Mouse (Mus musculus): ENCODE measurements at regions not wholly inside any gene's neighbourhood (a gene's known extent, or its start where the extent isn't known, plus 50 kb on each side); places are given as distances from the start of the nearest gene placed in this dataset.

GRCm38 (mm10) chr15:12066857-12067211 is 50.8 kb upstream of the Zfr start:
- H3ac ChIP-seq (ENCODE audit: control insufficient read depth, insufficient read length, low read depth) = no peak overlapping the region
- H3K79me3 ChIP-seq (ENCODE audit: low read depth) = no peaks in the 10 kb centered on the region
- H3K4me3 ChIP-seq (ENCODE audit: insufficient read depth, poor library complexity, severe bottlenecking) = no peak overlapping the region
- H3K79me2 ChIP-seq (ENCODE audit: control insufficient read depth, insufficient read depth) = no peaks in the 10 kb centered on the region
- no peaks in the 10 kb centered on the region for H3K36me3 ChIP-seq (ENCODE audit: control insufficient read depth, insufficient read depth)
- TF ChIP-seq MAX (IDR thresholded peaks at IDR 0.05) = no peak
- no peak for TF ChIP-seq MYOD1 (IDR thresholded peaks at IDR 0.05; ENCODE audit: control insufficient read depth, insufficient read length, low read depth)
- no peak for TF ChIP-seq USF1 (IDR thresholded peaks at IDR 0.05; ENCODE audit: low read depth)
- TF ChIP-seq CEBPB (IDR thresholded peaks at IDR 0.05; ENCODE audit: low read depth) = no peak
- TF ChIP-seq MYOG (IDR thresholded peaks at IDR 0.05; ENCODE audit: control insufficient read depth, extremely low read depth, insufficient read length) = no peak
- TF ChIP-seq CTCF (IDR thresholded peaks at IDR 0.05; ENCODE audit: control insufficient read depth, insufficient read depth, insufficient read length) = no peak
- TF ChIP-seq FOSL1 (IDR thresholded peaks at IDR 0.05; ENCODE audit: insufficient read depth, low read length, poor library complexity, severe bottlenecking) = no peak
- H3K27me3 ChIP-seq (ENCODE audit: control insufficient read depth, insufficient read depth, insufficient read length) = no peaks in the 10 kb centered on the region

- H3K27me3 ChIP-seq (ENCODE audit: control insufficient read depth, insufficient read depth, insufficient read length) = no peaks in the 10 kb centered on the region
- no peak overlapping the region for H3ac ChIP-seq (ENCODE audit: control insufficient read depth, insufficient read length, low read depth)
- H3K79me3 ChIP-seq (ENCODE audit: low read depth) = no peaks in the 10 kb centered on the region
- TF ChIP-seq MYOD1 (IDR thresholded peaks at IDR 0.05; ENCODE audit: control insufficient read depth, insufficient read length, low read depth) (no peak), FOSL1 (IDR thresholded peaks at IDR 0.05; ENCODE audit: insufficient read depth, low read length, poor library complexity, severe bottlenecking) (no peak), MAX (IDR thresholded peaks at IDR 0.05) (no peak), MYOG (IDR thresholded peaks at IDR 0.05; ENCODE audit: control insufficient read depth, extremely low read depth, insufficient read length) (no peak), USF1 (IDR thresholded peaks at IDR 0.05; ENCODE audit: low read depth) (no peak), CTCF (IDR thresholded peaks at IDR 0.05; ENCODE audit: control insufficient read depth, insufficient read depth, insufficient read length) (no peak), CEBPB (IDR thresholded peaks at IDR 0.05; ENCODE audit: low read depth) (no peak)
- H3K4me3 ChIP-seq (ENCODE audit: insufficient read depth, poor library complexity, severe bottlenecking) = no peak overlapping the region
- H3K36me3 ChIP-seq (ENCODE audit: control insufficient read depth, insufficient read depth) = no peaks in the 10 kb centered on the region
- no peaks in the 10 kb centered on the region for H3K79me2 ChIP-seq (ENCODE audit: control insufficient read depth, insufficient read depth)
Observed at GRCm38 (mm10) chr15:12066176-12066856, 51.3 kb upstream of the Zfr start.

- Histone ChIP-seq H3K4me3 (ENCODE audit: insufficient read depth, poor library complexity, severe bottlenecking) (no peak overlapping the region), H3K79me2 (ENCODE audit: control insufficient read depth, insufficient read depth) (no peaks in the 10 kb centered on the region), H3K79me3 (ENCODE audit: low read depth) (no peaks in the 10 kb centered on the region), H3K27me3 (ENCODE audit: control insufficient read depth, insufficient read depth, insufficient read length) (peaks cover 4% of the 10 kb centered on the region), H3ac (ENCODE audit: control insufficient read depth, insufficient read length, low read depth) (no peak overlapping the region), H3K36me3 (ENCODE audit: control insufficient read depth, insufficient read depth) (no peaks in the 10 kb centered on the region)
- TF ChIP-seq FOSL1 (IDR thresholded peaks at IDR 0.05; ENCODE audit: insufficient read depth, low read length, poor library complexity, severe bottlenecking) (no peak), MYOD1 (IDR thresholded peaks at IDR 0.05; ENCODE audit: control insufficient read depth, insufficient read length, low read depth) (no peak), USF1 (IDR thresholded peaks at IDR 0.05; ENCODE audit: low read depth) (no peak), MAX (IDR thresholded peaks at IDR 0.05) (no peak), MYOG (IDR thresholded peaks at IDR 0.05; ENCODE audit: control insufficient read depth, extremely low read depth, insufficient read length) (no peak), CEBPB (IDR thresholded peaks at IDR 0.05; ENCODE audit: low read depth) (no peak), CTCF (IDR thresholded peaks at IDR 0.05; ENCODE audit: control insufficient read depth, insufficient read depth, insufficient read length) (no peak)
Observed at GRCm38 (mm10) chr15:12054870-12055269, 58.1 kb upstream of the Sub1 start.

- Histone ChIP-seq H3K27me3 (ENCODE audit: control insufficient read depth, insufficient read depth, insufficient read length) (peaks cover 4% of the 10 kb centered on the region), H3K4me3 (ENCODE audit: insufficient read depth, poor library complexity, severe bottlenecking) (no peak overlapping the region)
Observed at GRCm38 (mm10) chr15:12053610-12054009, 56.8 kb upstream of the Sub1 start.

GRCm38 (mm10) chr15:12048965-12049364 is 52.2 kb upstream of the Sub1 start:
- Histone ChIP-seq H3ac (ENCODE audit: control insufficient read depth, insufficient read length, low read depth) (no peak overlapping the region), H3K27me3 (ENCODE audit: control insufficient read depth, insufficient read depth, insufficient read length) (peaks cover 15% of the 10 kb centered on the region), H3K79me2 (ENCODE audit: control insufficient read depth, insufficient read depth) (no peaks in the 10 kb centered on the region), H3K4me3 (ENCODE audit: insufficient read depth, poor library complexity, severe bottlenecking) (no peak overlapping the region), H3K79me3 (ENCODE audit: low read depth) (no peaks in the 10 kb centered on the region), H3K36me3 (ENCODE audit: control insufficient read depth, insufficient read depth) (no peaks in the 10 kb centered on the region)
- TF ChIP-seq CEBPB (IDR thresholded peaks at IDR 0.05; ENCODE audit: low read depth) (no peak), MAX (IDR thresholded peaks at IDR 0.05) (no peak), MYOD1 (IDR thresholded peaks at IDR 0.05; ENCODE audit: control insufficient read depth, insufficient read length, low read depth) (no peak), USF1 (IDR thresholded peaks at IDR 0.05; ENCODE audit: low read depth) (no peak), FOSL1 (IDR thresholded peaks at IDR 0.05; ENCODE audit: insufficient read depth, low read length, poor library complexity, severe bottlenecking) (no peak), MYOG (IDR thresholded peaks at IDR 0.05; ENCODE audit: control insufficient read depth, extremely low read depth, insufficient read length) (no peak), CTCF (IDR thresholded peaks at IDR 0.05; ENCODE audit: control insufficient read depth, insufficient read depth, insufficient read length) (no peak)

More at GRCm38 (mm10) chr15:12053610-12054009, 56.8 kb upstream of the Sub1 start:
- TF ChIP-seq MYOD1 (IDR thresholded peaks at IDR 0.05; ENCODE audit: control insufficient read depth, insufficient read length, low read depth) = no peak
- TF ChIP-seq CTCF (IDR thresholded peaks at IDR 0.05; ENCODE audit: control insufficient read depth, insufficient read depth, insufficient read length) = no peak
- TF ChIP-seq MYOG (IDR thresholded peaks at IDR 0.05; ENCODE audit: control insufficient read depth, extremely low read depth, insufficient read length) = no peak
- TF ChIP-seq CEBPB (IDR thresholded peaks at IDR 0.05; ENCODE audit: low read depth) = no peak
- TF ChIP-seq FOSL1 (IDR thresholded peaks at IDR 0.05; ENCODE audit: insufficient read depth, low read length, poor library complexity, severe bottlenecking) = no peak
- Histone ChIP-seq H3K36me3 (ENCODE audit: control insufficient read depth, insufficient read depth) (no peaks in the 10 kb centered on the region), H3K79me2 (ENCODE audit: control insufficient read depth, insufficient read depth) (no peaks in the 10 kb centered on the region), H3ac (ENCODE audit: control insufficient read depth, insufficient read length, low read depth) (no peak overlapping the region), H3K79me3 (ENCODE audit: low read depth) (no peaks in the 10 kb centered on the region)

GRCm38 (mm10) chr15:12048214-12048507 is 51.4 kb upstream of the Sub1 start:
- H3K79me2 ChIP-seq (ENCODE audit: control insufficient read depth, insufficient read depth) = no peaks in the 10 kb centered on the region
- no peak for TF ChIP-seq CEBPB (IDR thresholded peaks at IDR 0.05; ENCODE audit: low read depth)
- no peak for TF ChIP-seq MYOG (IDR thresholded peaks at IDR 0.05; ENCODE audit: control insufficient read depth, extremely low read depth, insufficient read length)
- TF ChIP-seq CTCF (IDR thresholded peaks at IDR 0.05; ENCODE audit: control insufficient read depth, insufficient read depth, insufficient read length) = no peak
- no peak for TF ChIP-seq USF1 (IDR thresholded peaks at IDR 0.05; ENCODE audit: low read depth)
- no peak for TF ChIP-seq MAX (IDR thresholded peaks at IDR 0.05)
- no peak for TF ChIP-seq FOSL1 (IDR thresholded peaks at IDR 0.05; ENCODE audit: insufficient read depth, low read length, poor library complexity, severe bottlenecking)
- no peak for TF ChIP-seq MYOD1 (IDR thresholded peaks at IDR 0.05; ENCODE audit: control insufficient read depth, insufficient read length, low read depth)
- H3ac ChIP-seq (ENCODE audit: control insufficient read depth, insufficient read length, low read depth) = no peak overlapping the region
- no peaks in the 10 kb centered on the region for H3K36me3 ChIP-seq (ENCODE audit: control insufficient read depth, insufficient read depth)
- no peak overlapping the region for H3K4me3 ChIP-seq (ENCODE audit: insufficient read depth, poor library complexity, severe bottlenecking)
- H3K27me3 ChIP-seq (ENCODE audit: control insufficient read depth, insufficient read depth, insufficient read length) = peaks cover 17% of the 10 kb centered on the region
- no peaks in the 10 kb centered on the region for H3K79me3 ChIP-seq (ENCODE audit: low read depth)

Data from C2C12 (cell line).